Mouse (Mus musculus): ENCODE results near the gene Pigk. TPM values are rescaled to one million over a fixed set of nuclear protein-coding genes. Genes with fewer than 3 reads are reported as not detected.
"Not testable (repeated sequence)": the region's sequence is repeated elsewhere in the genome, so short reads cannot be mapped to it uniquely, and the experiment has no call there.

Pigk gene
- polyA plus RNA-seq, 1 experiment from 2014 or later, result 41.5 TPM

GRCm38 (mm10) chr3:152701536-152701935 lies 12.4 kb upstream of the Pigk start:
- not testable (repeated sequence) for H3K9me3 ChIP-seq; H3K36me3 ChIP-seq; H3K4me2 ChIP-seq (replicated peaks); ATAC-seq (ENCODE audit: low FRiP score, low read depth); H3K4me3 ChIP-seq; H3K27ac ChIP-seq (replicated peaks); H3K9ac ChIP-seq (replicated peaks); H3K27me3 ChIP-seq; H3K4me1 ChIP-seq
- WGBS, result 92% methylated on average over 8 of the region's 8 CpGs

GRCm38 (mm10) chr3:152702274-152702843 lies 11.5 kb upstream of the Pigk start:
- no peak for ATAC-seq (ENCODE audit: low FRiP score, low read depth)
- WGBS, result 39% methylated on average over 8 of the region's 8 CpGs
- no peaks in the 10 kb centered on the region for H3K9me3 ChIP-seq
- H3K9ac ChIP-seq (replicated peaks), result no peak overlapping the region
- peak overlapping the region; percentile 18; the same call in 1 of the 2 replicates for H3K4me3 ChIP-seq
- H3K27me3 ChIP-seq, result no peaks in the 10 kb centered on the region
- H3K27ac ChIP-seq (replicated peaks), result no peak overlapping the region
- H3K4me2 ChIP-seq (replicated peaks), result peak overlapping the region; percentile 33
- H3K36me3 ChIP-seq, result no peaks in the 10 kb centered on the region
- no peaks in the 10 kb centered on the region for H3K4me1 ChIP-seq

- H3K9ac ChIP-seq (replicated peaks), result no peak overlapping the region
- 72% methylated on average over 5 of the region's 5 CpGs for WGBS
- no peaks in the 10 kb centered on the region for H3K9me3 ChIP-seq
- no peak overlapping the region for H3K4me3 ChIP-seq
- no peak for ATAC-seq (ENCODE audit: low FRiP score, low read depth)
- no peak overlapping the region for H3K4me2 ChIP-seq (replicated peaks)
- no peaks in the 10 kb centered on the region for H3K27me3 ChIP-seq
- no peak overlapping the region for H3K27ac ChIP-seq (replicated peaks)
- no peaks in the 10 kb centered on the region for H3K4me1 ChIP-seq
- no peaks in the 10 kb centered on the region for H3K36me3 ChIP-seq
Measured at GRCm38 (mm10) chr3:152705826-152706225, 8.1 kb upstream of the Pigk start.

GRCm38 (mm10) chr3:152706901-152707300 lies 7.0 kb upstream of the Pigk start:
- Histone ChIP-seq H3K27me3 (peaks cover 2% of the 10 kb centered on the region; the same call in 1 of the 2 replicates), H3K4me3 (no peak overlapping the region), H3K4me1 (no peaks in the 10 kb centered on the region), H3K4me2 (replicated peaks) (no peak overlapping the region), H3K9me3 (no peaks in the 10 kb centered on the region), H3K27ac (replicated peaks) (no peak overlapping the region), H3K9ac (replicated peaks) (no peak overlapping the region), H3K36me3 (no peaks in the 10 kb centered on the region)
- WGBS, result 84% methylated on average over 2 of the region's 2 CpGs
- no peak for ATAC-seq (ENCODE audit: low FRiP score, low read depth)

- Histone ChIP-seq H3K9me3 (no peaks in the 10 kb centered on the region), H3K4me1 (no peaks in the 10 kb centered on the region), H3K27me3 (peaks cover 7% of the 10 kb centered on the region), H3K4me3 (no peak overlapping the region), H3K27ac (replicated peaks) (no peak overlapping the region), H3K9ac (replicated peaks) (no peak overlapping the region), H3K36me3 (no peaks in the 10 kb centered on the region), H3K4me2 (replicated peaks) (no peak overlapping the region)
- ATAC-seq (ENCODE audit: low FRiP score, low read depth), result no peak
- WGBS, result 85% methylated on average over 5 of the region's 5 CpGs
Measured at GRCm38 (mm10) chr3:152707321-152707823, 6.5 kb upstream of the Pigk start.

- Histone ChIP-seq H3K4me3 (no peak overlapping the region), H3K4me1 (peaks cover 4% of the 10 kb centered on the region), H3K36me3 (no peaks in the 10 kb centered on the region), H3K27me3 (peaks cover 8% of the 10 kb centered on the region), H3K9me3 (no peaks in the 10 kb centered on the region), H3K27ac (replicated peaks) (no peak overlapping the region), H3K9ac (replicated peaks) (no peak overlapping the region), H3K4me2 (replicated peaks) (no peak overlapping the region)
- 82% methylated on average over 3 of the region's 3 CpGs for WGBS
- no peak for ATAC-seq (ENCODE audit: low FRiP score, low read depth)
Measured at GRCm38 (mm10) chr3:152709936-152710335, 4.0 kb upstream of the Pigk start.

- Histone ChIP-seq H3K4me1 (peaks cover 10% of the 10 kb centered on the region), H3K4me3 (no peak overlapping the region), H3K36me3 (no peaks in the 10 kb centered on the region), H3K4me2 (replicated peaks) (no peak overlapping the region), H3K9me3 (no peaks in the 10 kb centered on the region), H3K27ac (replicated peaks) (no peak overlapping the region), H3K9ac (replicated peaks) (no peak overlapping the region), H3K27me3 (peaks cover 8% of the 10 kb centered on the region)
- ATAC-seq (ENCODE audit: low FRiP score, low read depth), result no peak
- WGBS, result 73% methylated on average over 4 of the region's 4 CpGs
Measured at GRCm38 (mm10) chr3:152712957-152713356, 943 bp upstream of the Pigk start.

GRCm38 (mm10) chr3:152721301-152721700 lies 7.4 kb downstream of the Pigk start:
- Histone ChIP-seq H3K27ac (replicated peaks) (no peak overlapping the region), H3K4me2 (replicated peaks) (no peak overlapping the region), H3K4me3 (no peak overlapping the region), H3K9ac (replicated peaks) (no peak overlapping the region), H3K36me3 (no peaks in the 10 kb centered on the region), H3K4me1 (no peaks in the 10 kb centered on the region), H3K27me3 (no peaks in the 10 kb centered on the region), H3K9me3 (no peaks in the 10 kb centered on the region)
- 87% methylated on average over 6 of the region's 6 CpGs for WGBS
- ATAC-seq (ENCODE audit: low FRiP score, low read depth), result no peak

- no peak for ATAC-seq (ENCODE audit: low FRiP score, low read depth)
- WGBS, result 67% methylated on average over 3 of the region's 3 CpGs
- H3K9ac ChIP-seq (replicated peaks), result no peak overlapping the region
Measured at GRCm38 (mm10) chr3:152722836-152723235, 8.9 kb downstream of the Pigk start.

GRCm38 (mm10) chr3:152724446-152724845 lies 10.5 kb downstream of the Pigk start:
- Histone ChIP-seq H3K4me2 (replicated peaks) (no peak overlapping the region), H3K36me3 (no peaks in the 10 kb centered on the region), H3K4me1 (no peaks in the 10 kb centered on the region), H3K9ac (replicated peaks) (no peak overlapping the region), H3K4me3 (no peak overlapping the region), H3K27ac (replicated peaks) (no peak overlapping the region), H3K27me3 (no peaks in the 10 kb centered on the region), H3K9me3 (no peaks in the 10 kb centered on the region)
- 91% methylated on average over 9 of the region's 9 CpGs for WGBS
- no peak for ATAC-seq (ENCODE audit: low FRiP score, low read depth)

More at GRCm38 (mm10) chr3:152722836-152723235, 8.9 kb downstream of the Pigk start:
- H3K4me3 ChIP-seq, result no peak overlapping the region
- no peaks in the 10 kb centered on the region for H3K9me3 ChIP-seq
- H3K4me1 ChIP-seq, result no peaks in the 10 kb centered on the region
- H3K36me3 ChIP-seq, result no peaks in the 10 kb centered on the region
- no peaks in the 10 kb centered on the region for H3K27me3 ChIP-seq
- H3K27ac ChIP-seq (replicated peaks), result no peak overlapping the region
- H3K4me2 ChIP-seq (replicated peaks), result no peak overlapping the region

GRCm38 (mm10) chr3:152728238-152728637 lies 14.3 kb downstream of the Pigk start:
- WGBS, result 63% methylated on average over 6 of the region's 6 CpGs
- no peak for ATAC-seq (ENCODE audit: low FRiP score, low read depth)

GRCm38 (mm10) chr3:152733011-152733410 lies 19.1 kb downstream of the Pigk start:
- WGBS, result over 99% methylated on average over 4 of the region's 4 CpGs
- Histone ChIP-seq H3K4me3 (no peak overlapping the region), H3K4me1 (no peaks in the 10 kb centered on the region), H3K27me3 (no peaks in the 10 kb centered on the region), H3K4me2 (replicated peaks) (no peak overlapping the region), H3K36me3 (no peaks in the 10 kb centered on the region), H3K9ac (replicated peaks) (no peak overlapping the region), H3K27ac (replicated peaks) (no peak overlapping the region), H3K9me3 (no peaks in the 10 kb centered on the region)
- no peak for ATAC-seq (ENCODE audit: low FRiP score, low read depth)

More at GRCm38 (mm10) chr3:152728238-152728637, 14.3 kb downstream of the Pigk start:
- Histone ChIP-seq H3K4me2 (replicated peaks) (no peak overlapping the region), H3K4me3 (no peak overlapping the region), H3K27ac (replicated peaks) (no peak overlapping the region), H3K27me3 (no peaks in the 10 kb centered on the region), H3K9ac (replicated peaks) (no peak overlapping the region), H3K9me3 (no peaks in the 10 kb centered on the region), H3K4me1 (no peaks in the 10 kb centered on the region), H3K36me3 (no peaks in the 10 kb centered on the region)

- no peaks in the 10 kb centered on the region for H3K9me3 ChIP-seq
Measured at GRCm38 (mm10) chr3:152733513-152733912, 19.6 kb downstream of the Pigk start.

More at GRCm38 (mm10) chr3:152733513-152733912, 19.6 kb downstream of the Pigk start:
- Histone ChIP-seq H3K9ac (replicated peaks) (no peak overlapping the region), H3K36me3 (no peaks in the 10 kb centered on the region), H3K27ac (replicated peaks) (no peak overlapping the region), H3K4me1 (no peaks in the 10 kb centered on the region), H3K27me3 (no peaks in the 10 kb centered on the region), H3K4me2 (replicated peaks) (no peak overlapping the region), H3K4me3 (no peak overlapping the region)
- ATAC-seq (ENCODE audit: low FRiP score, low read depth), result no peak
